Mouse (Mus musculus): ENCODE data around the gene Pprc1.

GRCm38 (mm10) chr19:46075616-46076607 is 31.2 kb downstream of the Pprc1 start, which contains the start of gene Nolc1:
- TF ChIP-seq CTCF (IDR thresholded peaks at IDR 0.05; ENCODE audit: control insufficient read depth, insufficient read depth, low read length), result no peak
- peak; percentile 56; the same call in 1 of the 2 replicates for TF ChIP-seq POLR2A (IDR thresholded peaks at IDR 0.05; ENCODE audit: borderline replicate concordance, control insufficient read depth, low read depth, low read length)
